Mouse (Mus musculus) ES-E14 (cell line): Measurements from ENCODE around the gene Tpst1.

Experiments
- CHD2 ChIP-seq: IDR thresholded peaks from 2 replicates; pipeline ENCODE4 v1.6.1; 2014; ENCODE audit warnings: mild to moderate bottlenecking, low read depth, low read length, inconsistent platforms
- HCFC1 ChIP-seq: IDR thresholded peaks from 2 replicates; pipeline ENCODE4 v1.6.1; 2012; ENCODE audit warnings: low read length, inconsistent platforms, borderline replicate concordance; ENCODE audit not compliant: insufficient read depth
- MAFK ChIP-seq: IDR thresholded peaks from 2 replicates; pipeline ENCODE4 v1.6.1; 2014; ENCODE audit warnings: mild to moderate bottlenecking, low read depth, low read length, inconsistent platforms; ENCODE audit not compliant: insufficient read depth
- ZC3H11A ChIP-seq: IDR thresholded peaks from 2 replicates; pipeline ENCODE4 v1.6.1; 2012; ENCODE audit warnings: low read depth, mild to moderate bottlenecking, inconsistent platforms, low read length, borderline replicate concordance
- ZNF384 ChIP-seq: IDR thresholded peaks from 2 replicates; pipeline ENCODE4 v1.6.1; 2012; ENCODE audit warnings: low read depth, low read length, inconsistent platforms

DNA sequence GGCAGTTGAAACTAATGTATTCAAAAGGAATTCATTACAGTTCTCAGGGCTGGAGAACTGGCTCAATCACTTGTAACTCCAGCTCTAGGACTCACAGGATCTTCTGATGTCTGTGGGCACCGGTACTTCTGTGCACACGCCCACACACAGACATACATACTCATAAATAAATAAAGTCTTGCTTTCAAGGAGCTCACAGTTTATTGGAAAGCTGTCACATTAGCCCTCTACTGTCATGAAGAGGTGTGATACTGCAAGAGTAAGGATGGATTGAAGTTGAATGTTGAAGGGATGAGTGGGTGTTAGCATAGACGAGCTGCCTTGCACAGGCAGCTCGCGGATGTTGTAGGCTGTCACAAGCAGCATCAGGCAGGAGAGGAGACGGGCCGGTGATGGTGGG is 14.9 kb downstream of the Tpst1 start:
- TF ChIP-seq ZC3H11A (no peak), CHD2 (no peak), ZNF384 (no peak), MAFK (no peak), HCFC1 (no peak)
